Mouse (Mus musculus) megakaryocyte, adult 5-6 weeks (primary cell): Measurements from ENCODE around the gene Fahd1. TPM values are rescaled to one million over a fixed set of nuclear protein-coding genes. Genes with fewer than 3 reads are reported as not detected.

Experiments used
- ATAC-seq: 2 replicates; pipeline ENCODE4 v1.8.0; 2016; ENCODE audit warnings: mild to moderate bottlenecking, inconsistent platforms; ENCODE audit not compliant: poor library complexity, severe bottlenecking
- total RNA-seq, 2 experiments: library from RNA; stranded (forward) in 1 of 2; stranded (reverse) in 1 of 2; fragments of 153-499, 151-499 nt in 1 of 2; fragments of 221-1000, 200-1000 nt in 1 of 2; gene quantifications; 2 replicates each; pipeline versions ENCODE4 v1.2.3 to v1.2.4; 2015 to 2017

Fahd1 gene
- 3.7 and 4.0 TPM in 2 replicates for total RNA-seq (2015)
- 8.4 and 13.0 TPM in 2 replicates for total RNA-seq (2017)

GRCm38 (mm10) chr17:24850065-24850772 lies at the start of gene Fahd1:
Gene Fahd1, minus strand, starts transcription at chr17:24850364.
- peak; percentile 93 for ATAC-seq

- ATAC-seq, result no peak
Measured at GRCm38 (mm10) chr17:24899153-24899552, 49.0 kb upstream of the Fahd1 start.

DNA sequence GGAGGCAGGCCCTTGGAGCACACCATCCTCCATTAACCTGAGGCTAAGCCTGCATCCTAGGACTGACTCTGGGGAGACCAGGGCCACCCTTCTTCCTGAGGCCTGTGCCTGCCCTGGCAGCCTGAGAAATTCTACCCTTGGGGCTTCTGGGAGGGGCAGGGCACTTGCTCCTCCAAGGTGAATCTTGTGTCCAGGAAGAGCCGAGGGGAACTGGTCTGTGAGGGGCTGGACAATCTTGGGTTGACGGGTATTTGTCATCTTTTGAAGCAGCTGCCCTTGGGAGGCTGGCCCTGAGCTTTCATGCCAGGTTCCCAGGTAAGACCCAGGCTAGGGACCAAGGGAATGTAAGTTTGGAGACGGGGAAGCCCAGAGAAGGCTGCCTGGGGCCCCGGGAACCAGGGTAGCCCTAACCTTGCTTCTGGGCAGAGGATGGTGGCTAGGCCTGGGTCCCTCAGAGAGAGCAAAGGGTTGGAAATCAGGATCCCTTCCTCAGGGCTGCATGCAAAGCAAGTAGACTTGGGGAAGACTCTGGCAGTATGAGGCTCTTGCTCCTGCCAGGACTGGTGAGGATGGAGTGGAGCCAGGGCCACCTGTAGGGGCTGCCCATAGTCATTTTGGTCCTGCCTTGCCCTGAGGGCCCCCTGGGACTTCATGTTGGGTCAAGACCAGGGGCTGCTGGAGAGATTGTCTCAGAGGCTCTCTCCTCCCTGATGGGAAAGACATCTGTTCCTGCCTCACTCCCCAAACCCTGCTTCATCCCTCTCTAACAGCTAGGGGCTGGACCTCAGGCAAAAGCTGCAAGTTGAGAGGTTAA lies 48.1 kb upstream of the Fahd1 start:
- ATAC-seq, result no peak

DNA sequence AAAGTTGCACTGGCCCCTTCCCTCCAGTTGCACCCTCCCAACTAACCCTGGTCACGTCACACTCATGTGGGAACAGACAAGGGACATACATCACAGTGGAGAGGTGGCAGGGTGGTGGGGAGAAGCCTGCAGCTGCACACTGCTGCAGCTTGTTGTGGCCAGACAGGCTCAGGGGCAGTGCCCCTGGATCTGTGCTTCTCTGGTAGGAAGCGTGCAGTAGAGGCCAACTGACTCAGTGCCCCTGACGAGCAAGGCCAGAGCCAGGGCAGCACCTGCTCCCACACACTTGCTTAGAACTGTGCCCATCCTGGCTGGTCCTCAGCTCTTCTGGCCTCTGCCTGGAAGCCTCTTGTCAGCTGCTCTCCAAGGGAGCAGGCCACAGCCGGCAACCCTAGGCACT lies 47.4 kb upstream of the Fahd1 start:
- ATAC-seq, result no peak

DNA sequence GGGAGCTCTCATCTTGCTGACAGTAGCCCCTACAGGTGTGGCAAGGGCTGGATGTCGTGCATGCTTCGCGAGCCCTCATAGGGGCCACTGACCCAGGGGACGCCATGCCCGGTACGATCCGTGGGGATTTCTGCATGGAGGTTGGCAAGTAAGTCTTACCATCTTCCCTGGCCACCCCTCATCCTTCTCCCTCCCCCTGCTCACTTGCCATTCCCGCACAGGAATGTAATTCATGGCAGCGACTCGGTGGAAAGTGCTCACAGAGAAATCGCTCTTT lies 46.8 kb upstream of the Fahd1 start:
- no peak for ATAC-seq

- ATAC-seq, result peak; percentile 74
Measured at GRCm38 (mm10) chr17:24896241-24896992, 46.3 kb upstream of the Fahd1 start, which contains the start of gene Nme3. Gene Nme3, plus strand, starts transcription at chr17:24896500.

- ATAC-seq, result 0 out of 2 replicates have a peak, but pooled peaks have one; percentile 4
Measured at GRCm38 (mm10) chr17:24895571-24896240, 45.5 kb upstream of the Fahd1 start.

GRCm38 (mm10) chr17:24894995-24895547 lies 44.9 kb upstream of the Fahd1 start, which contains the start of the genes Eme2 and Mrps34:
Gene Eme2, minus strand, starts transcription at chr17:24895087.
Gene Mrps34, plus strand, starts transcription at chr17:24895116.
- peak; percentile 45 for ATAC-seq

DNA sequence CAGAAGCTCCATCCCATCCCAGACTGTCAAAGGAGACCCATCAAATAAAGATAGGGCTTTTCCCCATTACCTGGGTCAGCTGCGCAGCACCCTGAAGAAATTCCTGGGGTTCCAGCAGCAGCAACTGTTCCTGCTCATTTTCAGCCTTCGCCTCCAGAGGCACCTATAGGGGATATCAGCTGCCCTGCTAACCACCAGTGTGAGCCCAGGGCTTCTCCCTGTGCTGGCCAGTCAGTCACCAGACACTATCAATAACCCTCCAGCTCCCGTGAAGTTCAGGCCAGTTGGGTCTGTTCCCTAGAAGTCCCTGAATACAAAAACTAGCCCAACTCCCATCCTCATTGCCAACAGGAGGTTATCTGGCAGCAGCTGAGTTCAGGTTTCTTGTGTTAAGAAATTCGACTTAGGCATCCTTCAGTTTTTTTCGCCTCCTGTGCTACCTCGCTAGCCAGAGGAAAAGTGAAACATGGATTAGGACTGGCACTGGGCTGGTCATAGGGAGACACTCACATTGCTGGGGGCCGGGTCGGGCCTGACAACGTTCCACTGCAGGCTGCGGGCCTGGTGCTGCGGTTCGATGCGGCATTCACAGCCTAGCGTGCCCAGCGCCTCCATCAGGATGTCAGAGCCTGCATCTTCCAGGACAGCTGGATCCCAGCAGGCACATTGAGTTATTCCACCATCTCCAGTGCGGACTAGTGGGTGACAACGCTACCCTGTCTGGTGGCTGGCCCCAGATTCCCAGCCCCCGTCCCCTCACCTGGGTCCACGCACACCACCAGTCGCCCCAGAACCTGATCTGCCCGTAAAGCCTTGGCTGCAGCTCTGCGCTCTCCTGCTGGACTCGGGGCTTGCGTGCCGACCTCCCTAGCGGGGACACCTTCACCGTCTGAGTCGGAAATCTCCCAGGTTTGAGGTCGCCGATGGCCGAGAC lies 44.2 kb upstream of the Fahd1 start:
- peak; percentile 2; the same call in 1 of the 2 replicates for ATAC-seq

GRCm38 (mm10) chr17:24893276-24893675 lies 43.1 kb upstream of the Fahd1 start:
- no peak for ATAC-seq

- ATAC-seq, result no peak
Measured at GRCm38 (mm10) chr17:24892785-24893184, 42.6 kb upstream of the Fahd1 start.

GRCm38 (mm10) chr17:24891321-24891720 lies 41.2 kb upstream of the Fahd1 start:
- no peak for ATAC-seq

GRCm38 (mm10) chr17:24890151-24891092 lies 40.3 kb upstream of the Fahd1 start:
- no peak for ATAC-seq

DNA sequence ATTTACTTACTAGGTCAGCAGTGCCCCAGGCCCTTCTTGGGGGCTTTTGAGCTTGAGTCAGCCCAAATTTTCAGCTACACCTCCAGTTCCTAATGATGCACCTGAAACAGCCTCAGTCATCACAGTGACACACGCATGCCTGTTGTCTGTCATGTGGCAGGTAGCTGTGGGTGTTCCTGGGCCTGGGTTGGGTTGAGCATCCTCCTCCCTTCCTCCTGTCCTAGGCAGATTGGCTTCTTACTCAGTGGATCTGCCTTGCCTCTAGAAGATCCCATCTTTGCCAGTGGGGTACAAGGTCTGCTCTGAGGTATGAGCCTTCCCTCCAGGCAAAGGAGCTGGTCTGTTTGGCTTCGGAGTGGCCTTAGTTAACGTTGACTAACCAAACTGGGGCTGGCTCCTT lies 38.7 kb upstream of the Fahd1 start:
- ATAC-seq, result no peak

DNA sequence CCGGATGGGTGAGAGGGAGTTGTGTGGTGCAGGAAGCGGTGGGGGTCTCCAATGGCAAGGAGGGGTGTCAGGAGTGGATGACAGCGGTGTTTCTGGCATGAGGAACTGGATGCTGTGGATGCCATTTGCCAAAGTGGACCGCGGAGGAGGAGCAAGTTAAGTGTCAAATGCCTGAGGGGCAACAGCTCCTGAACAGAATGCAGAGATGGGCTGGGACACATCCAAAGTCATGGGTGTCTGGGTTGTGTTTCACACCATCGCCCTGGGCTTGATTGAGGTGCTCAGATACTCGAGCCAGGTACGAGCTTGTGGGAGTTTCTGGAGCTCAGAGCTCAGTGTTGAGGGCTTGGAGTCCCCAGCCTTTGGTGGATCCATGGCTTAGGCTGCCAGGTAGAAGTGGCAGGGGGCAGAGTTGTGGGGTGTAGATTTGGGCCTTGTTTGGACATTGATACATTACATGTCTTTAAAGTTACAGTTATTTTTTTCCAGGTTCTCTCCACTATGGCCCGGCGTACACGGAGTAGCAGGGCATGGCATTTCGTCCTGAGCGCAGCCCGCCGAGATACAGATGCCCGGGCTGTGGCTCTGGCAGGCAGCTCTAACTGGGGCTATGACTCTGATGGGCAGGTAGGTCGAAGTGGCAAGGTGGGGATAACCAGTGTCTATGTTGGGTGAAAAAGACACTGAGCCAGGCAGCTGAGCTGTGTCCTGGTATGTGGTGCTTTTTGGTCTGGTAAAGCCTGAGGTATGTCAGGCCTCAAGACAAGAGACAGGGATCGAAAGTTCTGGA lies 37.3 kb upstream of the Fahd1 start:
- no peak for ATAC-seq

- no peak for ATAC-seq
Measured at GRCm38 (mm10) chr17:24886932-24887271, 36.7 kb upstream of the Fahd1 start.

DNA sequence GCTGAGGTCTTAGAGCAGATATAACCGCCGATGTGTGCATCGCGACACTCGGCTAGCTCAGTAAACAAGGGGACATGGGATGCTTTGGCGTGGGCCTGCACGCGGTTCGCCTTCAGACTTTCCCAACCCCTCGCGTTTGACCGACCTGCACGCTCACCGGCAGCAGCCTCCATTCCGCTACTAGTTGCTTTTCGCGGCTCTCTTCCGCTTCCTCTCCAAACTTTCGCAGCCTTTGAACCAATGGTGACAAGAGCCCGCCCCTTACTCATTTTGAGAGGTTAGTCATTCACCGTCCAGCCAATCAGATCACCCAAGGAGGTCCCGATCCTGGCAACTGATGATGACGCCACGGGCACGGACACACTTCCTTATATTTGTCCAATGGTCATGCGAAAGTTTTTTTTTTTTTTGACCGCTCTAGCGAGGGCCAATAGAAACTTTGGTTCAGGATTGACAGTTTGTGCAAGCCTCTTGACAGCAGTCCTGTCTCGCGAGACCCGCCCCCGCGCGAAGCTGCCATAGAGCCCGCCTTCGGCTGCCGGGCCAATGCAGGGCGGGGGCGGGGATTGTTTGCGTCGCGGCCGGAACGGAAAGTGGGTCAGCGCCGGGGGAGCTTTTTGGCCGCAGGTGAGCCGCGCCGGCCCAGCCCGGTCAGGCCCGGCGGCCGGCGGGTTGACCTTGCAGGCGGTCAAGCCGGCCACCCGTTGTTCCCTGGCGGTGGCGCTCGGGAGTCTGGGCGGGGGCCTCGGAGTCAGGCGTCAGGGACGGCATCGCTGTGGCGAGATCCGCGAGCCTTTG lies 36.2 kb upstream of the Fahd1 start, which contains the start of the genes Nubp2 and Spsb3:
Gene Nubp2 (minus strand): TSS at position 216 of the 798 bp plus-strand sequence.
Gene Spsb3 (plus strand): TSS at position 510 of the 798 bp plus-strand sequence.
- peak; percentile 94 for ATAC-seq
